Mouse (Mus musculus): Measurements from ENCODE around the gene Ubap2l.

DNA sequence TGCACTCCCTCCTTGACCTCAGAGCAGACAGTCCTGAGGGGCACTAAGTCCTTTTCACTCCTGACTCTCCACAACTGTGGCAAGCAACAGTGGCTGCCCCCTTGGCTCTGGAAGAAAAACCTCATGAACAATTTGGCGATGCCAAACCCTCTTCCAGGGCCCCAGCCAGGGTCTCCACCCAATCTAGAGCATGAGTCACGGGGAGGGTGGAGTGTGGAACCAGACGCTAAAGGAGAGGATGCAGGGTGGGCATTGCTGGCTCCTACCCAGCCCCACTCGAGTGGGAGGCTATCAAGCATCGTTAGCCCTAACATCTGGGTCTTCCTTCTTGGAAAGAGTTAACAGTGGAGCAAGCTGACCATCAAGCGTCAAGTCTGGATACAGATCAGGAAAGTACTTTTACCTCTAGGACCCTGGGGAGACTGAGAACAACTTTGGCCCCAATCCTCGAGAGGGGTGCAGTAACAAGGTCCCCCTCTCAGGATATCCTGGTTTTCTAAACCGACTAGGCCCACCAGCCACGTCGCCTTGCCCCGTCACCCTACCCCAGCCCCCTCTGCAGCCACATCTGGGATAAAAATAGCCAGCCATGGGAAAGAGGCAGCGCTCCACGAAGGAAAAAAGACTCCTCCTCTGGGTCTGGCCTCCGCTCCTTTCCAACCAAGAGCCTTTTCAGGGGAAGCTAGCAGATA, 90.2 kb downstream of the Ubap2l start:
- TF ChIP-seq CTCF (IDR thresholded peaks at IDR 0.05; ENCODE audit: low read depth) (no peak), EP300 (IDR thresholded peaks at IDR 0.05; ENCODE audit: low read depth) (no peak)
